Mouse (Mus musculus): ENCODE results near the gene Caln1.

DNA sequence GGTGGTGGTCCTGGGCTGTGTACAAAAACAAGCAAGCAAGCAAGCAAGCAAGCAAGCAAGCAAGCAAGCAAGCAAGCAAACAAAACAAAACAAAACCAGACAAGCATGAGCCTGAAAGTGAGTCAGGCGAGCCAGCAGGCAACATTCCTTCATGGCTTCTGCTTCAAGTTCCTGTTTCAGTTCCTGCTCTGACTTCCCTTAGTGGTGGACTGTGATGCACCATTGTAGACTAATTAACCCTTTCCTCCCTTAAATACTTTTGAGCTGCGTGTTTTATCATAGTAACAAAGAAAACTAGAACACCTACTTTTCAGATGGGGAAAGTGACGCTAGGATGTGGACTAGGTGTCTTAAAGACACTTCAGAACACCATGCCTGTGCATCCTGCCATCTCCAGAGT lies 244.4 kb downstream of the Caln1 start:
- TF ChIP-seq EP300 (IDR thresholded peaks at IDR 0.05) (no peak), CTCF (IDR thresholded peaks at IDR 0.05) (no peak)
